Mouse (Mus musculus) kidney, embryonic 16.5 days (tissue): ENCODE measurements around the gene H2-DMa. TPM values are rescaled to one million over a fixed set of nuclear protein-coding genes. Genes with fewer than 3 reads are reported as not detected.

ENCODE experiments used
- ATAC-seq: fragments of 200-750 bp; cut with Nextera tagmentation; 2 replicates; pipeline ENCODE4 v1.8.0; 2017; ENCODE audit warnings: moderate TSS enrichment; ENCODE audit not compliant: low FRiP score, low TSS enrichment
- H3K27ac ChIP-seq: fragments of 300-500 bp; sonication (generic); 2 replicates; pipeline ENCODE4 v1.5.1; 2014; ENCODE audit warnings: low read length
- H3K27me3 ChIP-seq: fragments of 300-500 bp; sonication (generic); 2 replicates; pipeline ENCODE4 v1.6.1; 2014; ENCODE audit warnings: low read length, control low read depth, mixed read lengths; ENCODE audit not compliant: insufficient read depth
- H3K36me3 ChIP-seq: fragments of 300-500 bp; sonication (generic); 2 replicates; pipeline ENCODE4 v1.6.1; 2014; ENCODE audit warnings: low read length, control low read depth, mixed read lengths; ENCODE audit not compliant: insufficient read depth
- H3K4me1 ChIP-seq: fragments of 300-500 bp; sonication (generic); 2 replicates; pipeline ENCODE4 v1.6.1; 2014; ENCODE audit warnings: low read length, control low read depth, mixed read lengths; ENCODE audit not compliant: insufficient read depth
- H3K4me2 ChIP-seq: fragments of 300-500 bp; sonication (generic); replicated peaks from 2 replicates; pipeline ENCODE4 v1.6.1; 2014; ENCODE audit warnings: low read depth, low read length
- H3K4me3 ChIP-seq: fragments of 300-500 bp; sonication (generic); 2 replicates; pipeline ENCODE4 v1.5.1; 2014; ENCODE audit warnings: mild to moderate bottlenecking, low read length
- H3K9ac ChIP-seq: fragments of 300-500 bp; sonication (generic); replicated peaks from 2 replicates; pipeline ENCODE4 v1.6.1; 2014; ENCODE audit warnings: low read length
- H3K9me3 ChIP-seq: fragments of 300-500 bp; sonication (generic); 2 replicates; pipeline ENCODE4 v1.6.1; 2016; ENCODE audit warnings: low read length, control low read depth
- WGBS: fragments of 180-500 bp; shearing (Covaris S2); extraction: QIAGEN DNeasy Blood & Tissue Kit; methylation state at CpG from one replicate; pipeline ENCODE4 v1.1.7; 2014; 5-methylcytosine and 5-hydroxymethylcytosine counted together
- polyA plus RNA-seq: library from polyadenylated mRNA; unstranded; fragments of >200 nt; fragmentation: Nextera tagmentation; extraction: Ambion mirVana; gene quantifications from 2 replicates; pipeline ENCODE4 v1.2.1, GENCODE M21; 2015

H2-DMa gene
- polyA plus RNA-seq, 1 experiment from 2014 or later = 19.0 TPM

DNA sequence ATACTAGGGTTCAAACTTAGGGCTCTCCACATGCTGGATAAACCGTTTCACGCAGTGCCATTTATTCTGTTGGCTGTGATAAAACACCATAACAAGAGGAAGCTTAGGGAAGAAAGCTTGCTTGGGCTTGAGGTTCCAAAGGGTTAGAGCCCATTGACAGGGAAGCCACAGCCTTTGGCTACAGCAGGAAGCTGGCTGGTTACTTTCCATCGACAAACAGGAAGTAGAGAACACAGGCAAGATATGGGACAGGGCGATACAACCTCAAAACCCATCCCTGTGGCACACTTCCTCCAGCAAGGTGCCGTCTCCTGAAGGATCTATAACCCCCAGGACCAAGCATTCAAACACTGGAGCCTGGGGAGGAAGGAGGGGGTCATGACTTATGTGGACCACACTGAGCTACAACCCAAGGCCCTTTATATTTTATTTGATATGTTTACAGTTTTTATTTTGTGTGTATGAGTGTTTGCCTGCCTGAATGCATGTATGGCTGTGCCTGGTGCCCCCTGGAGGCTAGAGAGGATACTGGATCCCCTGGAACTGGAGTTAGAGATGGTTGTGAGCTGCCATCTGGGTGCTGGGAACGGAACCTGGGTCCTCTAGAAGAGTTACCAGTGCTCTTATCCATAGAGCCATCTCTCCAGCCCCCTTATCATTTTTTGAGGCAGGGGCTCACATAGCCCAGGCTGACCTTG is 45.8 kb downstream of the H2-DMa start:
- Histone ChIP-seq H3K36me3 (no peaks in the 10 kb centered on the region), H3K9ac (no peak overlapping the region), H3K4me2 (no peak overlapping the region), H3K4me1 (no peaks in the 10 kb centered on the region), H3K27ac (no peak overlapping the region), H3K4me3 (no peak overlapping the region), H3K27me3 (no peaks in the 10 kb centered on the region), H3K9me3 (no peaks in the 10 kb centered on the region)
- 78% methylated on average over 6 of the region's 6 CpGs for WGBS
- no peak for ATAC-seq

DNA sequence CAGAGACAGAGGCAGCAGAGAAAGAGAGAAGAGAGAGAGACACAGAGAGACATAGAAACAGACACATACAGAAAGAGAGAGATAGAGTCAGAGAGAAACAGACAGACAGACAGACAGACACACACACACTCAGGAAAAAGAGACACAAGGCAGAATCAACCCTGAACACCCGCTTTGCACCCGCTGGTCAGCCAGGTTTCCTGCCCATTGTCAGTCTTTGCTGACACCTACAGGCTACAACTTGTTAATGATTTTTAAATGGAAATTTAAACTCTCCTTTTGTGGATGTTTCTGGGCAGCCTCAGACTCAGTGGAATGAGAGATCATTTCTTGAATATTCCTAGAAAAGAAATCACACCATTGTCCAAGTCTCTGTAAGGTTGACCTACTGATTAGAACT is 49.9 kb downstream of the H2-DMa start:
- Histone ChIP-seq H3K27ac (no peak overlapping the region), H3K9ac (no peak overlapping the region), H3K4me1 (no peaks in the 10 kb centered on the region), H3K36me3 (no peaks in the 10 kb centered on the region), H3K4me3 (no peak overlapping the region), H3K4me2 (no peak overlapping the region), H3K9me3 (peaks cover 6% of the 10 kb centered on the region; the same call in 1 of the 2 replicates), H3K27me3 (no peaks in the 10 kb centered on the region)
- no peak for ATAC-seq
- WGBS = 5% methylated on average over 2 of the region's 2 CpGs

DNA sequence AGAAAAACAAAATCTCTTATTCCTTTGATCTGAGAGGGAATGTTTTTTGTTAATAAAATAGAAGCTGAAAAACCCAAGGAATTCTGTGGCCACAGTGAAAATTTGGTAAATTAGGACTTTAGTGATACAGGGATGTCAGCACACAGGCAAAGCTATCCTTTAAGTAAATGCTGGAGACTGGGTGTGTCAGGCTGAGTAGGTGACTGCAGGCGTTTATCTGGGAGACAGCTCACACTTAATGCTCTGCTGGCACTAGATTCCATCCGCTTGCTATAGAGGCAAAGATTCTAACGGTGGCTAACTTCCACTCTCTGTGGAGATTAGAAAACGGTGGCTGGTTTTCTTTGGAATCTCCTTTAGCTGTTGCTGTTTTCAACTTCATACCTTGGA is 51.1 kb downstream of the H2-DMa start:
- H3K4me1 ChIP-seq = no peaks in the 10 kb centered on the region
- H3K27ac ChIP-seq = no peak overlapping the region
- 23% methylated on average over 4 of the region's 4 CpGs for WGBS
- peaks cover 6% of the 10 kb centered on the region; the same call in 1 of the 2 replicates for H3K9me3 ChIP-seq
- no peak for ATAC-seq
- H3K27me3 ChIP-seq = no peaks in the 10 kb centered on the region
- H3K36me3 ChIP-seq = no peaks in the 10 kb centered on the region
- no peak overlapping the region for H3K9ac ChIP-seq
- no peak overlapping the region for H3K4me2 ChIP-seq
- no peak overlapping the region for H3K4me3 ChIP-seq

DNA sequence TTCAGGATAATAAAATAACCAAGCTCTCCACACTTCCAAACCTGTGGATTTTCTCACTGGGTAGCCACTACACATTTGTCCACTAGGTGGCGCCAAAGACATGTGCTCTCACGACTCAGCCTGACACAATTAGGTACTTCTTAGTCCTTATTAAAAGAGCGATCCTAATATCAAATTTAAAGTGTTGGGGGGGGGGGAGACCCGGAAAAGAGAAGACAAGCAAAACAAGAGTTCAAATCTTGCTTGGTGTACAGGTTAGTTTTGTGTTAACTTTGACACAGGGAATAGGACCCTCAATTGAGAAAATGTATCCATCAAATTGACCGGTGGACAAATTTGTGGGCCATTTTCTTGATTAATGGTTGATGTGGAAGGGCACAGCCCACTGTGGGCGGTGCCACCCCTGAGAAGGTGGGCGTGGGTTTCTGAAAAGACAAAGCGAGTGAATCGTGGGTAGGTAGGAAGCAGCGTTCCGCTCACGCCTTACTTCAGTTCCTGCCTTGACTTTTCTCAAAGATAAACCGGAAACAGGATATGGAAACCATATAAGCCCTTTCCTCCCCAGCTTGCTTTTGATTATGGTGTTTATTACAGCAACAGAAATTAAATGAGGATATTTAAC is 51.6 kb downstream of the H2-DMa start:
- no peak overlapping the region for H3K4me2 ChIP-seq
- H3K9me3 ChIP-seq = peaks cover 6% of the 10 kb centered on the region; the same call in 1 of the 2 replicates
- ATAC-seq = peak; percentile 59; the same call in 1 of the 2 replicates

DNA sequence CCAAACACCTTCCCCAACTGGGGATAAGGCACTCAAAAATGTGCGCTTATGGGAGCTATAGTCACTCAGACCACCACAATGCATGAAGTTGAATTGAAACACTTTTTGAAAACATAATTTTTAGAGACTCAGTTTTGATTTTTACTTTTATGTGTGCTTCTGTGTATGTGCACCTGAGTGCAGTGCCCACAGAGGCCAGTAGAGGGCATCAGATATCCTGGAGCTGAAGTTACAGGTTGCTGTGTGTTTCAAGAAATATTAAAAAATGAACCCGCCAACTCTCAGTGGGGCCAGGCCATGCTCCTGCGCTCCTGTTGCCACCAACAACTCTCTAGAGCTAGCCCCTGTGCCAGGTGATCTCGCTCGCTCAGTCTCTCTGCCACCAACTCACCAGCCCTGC is 53.2 kb downstream of the H2-DMa start:
- Histone ChIP-seq H3K9ac (no peak overlapping the region), H3K36me3 (no peaks in the 10 kb centered on the region), H3K27ac (no peak overlapping the region), H3K9me3 (peaks cover 11% of the 10 kb centered on the region; the same call in 1 of the 2 replicates), H3K4me2 (no peak overlapping the region), H3K27me3 (no peaks in the 10 kb centered on the region), H3K4me3 (no peak overlapping the region), H3K4me1 (no peaks in the 10 kb centered on the region)
- 94% methylated on average over 5 of the region's 5 CpGs for WGBS
- no peak for ATAC-seq

More for the DNA sequence above, 51.6 kb downstream of the H2-DMa start:
- no peaks in the 10 kb centered on the region for H3K4me1 ChIP-seq
- no peaks in the 10 kb centered on the region for H3K27me3 ChIP-seq
- H3K4me3 ChIP-seq = no peak overlapping the region
- 34% methylated on average over 13 of the region's 13 CpGs for WGBS
- H3K36me3 ChIP-seq = no peaks in the 10 kb centered on the region
- H3K9ac ChIP-seq = no peak overlapping the region
- no peak overlapping the region for H3K27ac ChIP-seq

DNA sequence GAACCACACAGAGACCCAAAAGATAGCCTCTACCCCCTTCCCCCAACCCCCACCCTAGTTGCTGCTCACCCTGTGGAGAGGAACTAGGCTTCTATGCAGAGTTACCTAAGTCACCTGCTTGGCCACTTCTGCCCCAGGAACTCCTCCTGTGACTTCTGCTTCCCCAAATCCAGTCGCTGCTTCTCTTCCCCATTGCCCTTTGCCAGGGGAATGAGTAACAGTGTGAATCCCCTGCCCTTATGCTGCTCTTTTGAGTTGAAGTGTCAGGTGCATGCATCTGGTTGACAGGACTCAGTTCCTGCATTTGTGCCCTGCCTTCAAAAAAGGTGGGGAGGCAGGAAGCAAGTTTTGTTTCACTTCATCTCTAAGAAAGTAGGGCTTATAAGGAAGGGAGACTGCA is 54.7 kb downstream of the H2-DMa start:
- ATAC-seq = no peak
- no peak overlapping the region for H3K9ac ChIP-seq
- H3K9me3 ChIP-seq = peaks cover 11% of the 10 kb centered on the region; the same call in 1 of the 2 replicates
- no peak overlapping the region for H3K4me2 ChIP-seq
- no peaks in the 10 kb centered on the region for H3K4me1 ChIP-seq
- no peak overlapping the region for H3K4me3 ChIP-seq
- 53% methylated on average over 1 of the region's 1 CpGs for WGBS
- no peaks in the 10 kb centered on the region for H3K27me3 ChIP-seq
- H3K27ac ChIP-seq = no peak overlapping the region
- no peaks in the 10 kb centered on the region for H3K36me3 ChIP-seq

DNA sequence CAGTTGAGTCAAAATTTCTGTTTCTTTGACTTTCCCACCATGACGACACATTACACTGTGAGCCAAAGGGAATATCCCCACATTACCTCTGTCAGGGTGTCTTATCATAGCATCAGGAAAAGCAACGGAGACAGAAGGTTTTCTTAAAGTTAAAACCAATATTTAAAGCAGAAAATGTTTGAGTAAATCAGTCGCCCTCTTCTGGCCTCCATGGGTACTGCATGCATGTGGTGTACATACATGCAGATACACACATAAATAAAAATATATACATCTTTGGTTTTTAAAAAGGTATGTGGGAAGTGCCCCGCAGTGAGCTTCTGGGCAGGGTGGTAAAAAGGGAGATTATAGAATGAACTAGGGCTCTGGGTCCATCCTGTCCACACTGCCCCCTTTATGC is 57.8 kb downstream of the H2-DMa start:
- H3K27ac ChIP-seq = no peak overlapping the region
- H3K9ac ChIP-seq = no peak overlapping the region
- WGBS = 64% methylated on average over 4 of the region's 4 CpGs
- H3K9me3 ChIP-seq = peaks cover 11% of the 10 kb centered on the region; the same call in 1 of the 2 replicates
- H3K36me3 ChIP-seq = no peaks in the 10 kb centered on the region
- no peak for ATAC-seq
- no peaks in the 10 kb centered on the region for H3K4me1 ChIP-seq
- H3K4me2 ChIP-seq = no peak overlapping the region
- H3K4me3 ChIP-seq = no peak overlapping the region
- H3K27me3 ChIP-seq = no peaks in the 10 kb centered on the region

DNA sequence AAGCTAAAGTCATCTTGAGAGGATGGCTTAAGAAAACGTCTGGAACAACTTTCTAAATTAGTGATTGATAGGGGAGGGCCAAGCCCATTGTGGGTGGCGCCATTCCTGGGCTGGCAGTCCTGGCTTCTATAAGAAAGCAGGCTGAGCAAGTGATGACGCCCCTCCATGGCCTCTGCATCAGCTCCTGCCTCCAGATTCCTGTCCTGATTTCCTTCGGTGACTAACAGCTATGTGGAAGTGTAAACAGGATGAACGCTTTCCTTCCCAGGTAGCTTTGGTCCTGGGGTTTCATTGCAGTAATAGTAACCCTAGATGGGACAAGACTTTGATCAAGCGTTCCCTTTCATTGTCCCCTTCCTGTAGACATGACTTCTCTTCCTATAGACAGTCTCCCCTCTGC is 59.7 kb downstream of the H2-DMa start:
- Histone ChIP-seq H3K4me3 (no peak overlapping the region), H3K9me3 (peaks cover 6% of the 10 kb centered on the region; the same call in 1 of the 2 replicates), H3K4me1 (no peaks in the 10 kb centered on the region), H3K36me3 (no peaks in the 10 kb centered on the region), H3K9ac (no peak overlapping the region), H3K27ac (no peak overlapping the region), H3K27me3 (0 out of 2 replicates have a peak, but pooled peaks cover 3% of the 10 kb centered on the region), H3K4me2 (no peak overlapping the region)
- WGBS = 53% methylated on average over 6 of the region's 6 CpGs
- no peak for ATAC-seq

DNA sequence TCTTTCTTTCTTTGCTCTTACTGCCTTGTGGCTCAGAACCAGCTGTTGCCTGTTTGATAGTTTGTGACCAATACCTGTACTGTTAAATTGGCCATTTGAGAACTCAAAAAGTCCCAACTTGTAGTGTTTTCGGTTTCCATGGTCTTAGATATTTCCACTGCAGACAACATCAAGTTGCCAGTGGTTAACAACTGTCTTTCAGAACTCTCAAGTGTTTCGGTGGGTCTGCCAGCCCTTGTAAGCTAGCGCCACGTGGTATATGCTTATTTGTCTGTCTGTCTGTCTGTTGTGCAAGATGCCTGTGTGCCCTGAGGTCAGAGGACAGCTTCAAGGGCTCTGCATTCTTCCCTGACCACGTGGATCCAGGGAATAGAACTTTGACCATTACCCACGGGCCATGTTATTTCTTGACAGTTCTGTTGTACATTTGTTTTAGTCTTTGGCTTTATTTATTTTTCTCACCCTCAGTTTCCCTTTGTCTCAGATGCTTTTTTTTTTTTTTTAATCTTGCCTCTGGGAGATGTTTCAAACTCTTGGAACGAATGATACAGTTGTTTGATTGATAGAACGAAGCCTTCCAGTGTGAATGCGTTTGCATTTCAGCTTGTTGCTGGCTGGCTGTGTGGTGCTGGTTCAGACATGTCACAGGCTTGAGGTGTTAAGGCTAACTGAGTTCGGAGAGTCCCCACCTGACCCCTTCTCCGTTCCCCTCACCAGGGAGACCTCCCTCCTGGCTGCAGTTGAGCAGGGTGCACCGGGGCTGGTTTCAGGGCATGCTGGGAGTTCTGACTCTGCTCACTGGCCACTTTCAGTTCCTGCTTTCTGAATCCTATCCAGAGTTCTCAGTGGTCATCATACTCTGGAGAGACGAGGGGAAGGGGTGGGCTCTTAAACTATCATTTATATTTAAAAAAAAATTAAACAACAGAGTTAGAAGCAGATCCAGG is 60.8 kb downstream of the H2-DMa start:
- WGBS = 70% methylated on average over 13 of the region's 13 CpGs
- Histone ChIP-seq H3K36me3 (no peaks in the 10 kb centered on the region), H3K4me3 (no peak overlapping the region), H3K4me1 (no peaks in the 10 kb centered on the region), H3K27ac (no peak overlapping the region), H3K27me3 (0 out of 2 replicates have a peak, but pooled peaks cover 6% of the 10 kb centered on the region), H3K4me2 (no peak overlapping the region), H3K9me3 (peaks cover 6% of the 10 kb centered on the region; the same call in 1 of the 2 replicates), H3K9ac (no peak overlapping the region)
- no peak for ATAC-seq
